Mouse (Mus musculus): ENCODE results near the gene Cacna1s. TPM values are rescaled to one million over a fixed set of nuclear protein-coding genes. Genes with fewer than 3 reads are reported as not detected.

Gene Cacna1s
- total and polyA plus RNA-seq, 2 experiments from 2014 or later: 0.49 TPM; not detected in 1

- Histone ChIP-seq H3K9me3 (replicated peaks; ENCODE audit: control insufficient read depth, low read length) (no peaks in the 10 kb centered on the region), H3K27ac (ENCODE audit: low read depth) (no peak overlapping the region), H3K4me2 (ENCODE audit: low read depth, low read length) (no peak overlapping the region), H3K4me1 (ENCODE audit: control insufficient read depth, insufficient read depth) (peaks cover 33% of the 10 kb centered on the region), H3K9ac (replicated peaks; ENCODE audit: low read depth, low read length) (no peak overlapping the region), H3K27me3 (ENCODE audit: control insufficient read depth, insufficient read depth, low read length) (peaks cover 15% of the 10 kb centered on the region), H3K36me3 (replicated peaks; ENCODE audit: control insufficient read depth, insufficient read depth, low read length) (no peaks in the 10 kb centered on the region), H3K4me3 (ENCODE audit: low read depth, low read length) (no peak overlapping the region)
- DNase-seq (ENCODE audit: low spot score) (no peak), ATAC-seq (ENCODE audit: insufficient read depth, low read depth) (no peak)
- WGBS: 73% methylated on average over 3 of the region's 3 CpGs
- TF ChIP-seq CTCF (IDR thresholded peaks at IDR 0.05; ENCODE audit: low read depth): no peak
- no peak for TF ChIP-seq EP300 (IDR thresholded peaks at IDR 0.05; ENCODE audit: low read depth)
Observed at GRCm38 (mm10) chr1:136130107-136130506, 77.6 kb downstream of the Cacna1s start.

DNA sequence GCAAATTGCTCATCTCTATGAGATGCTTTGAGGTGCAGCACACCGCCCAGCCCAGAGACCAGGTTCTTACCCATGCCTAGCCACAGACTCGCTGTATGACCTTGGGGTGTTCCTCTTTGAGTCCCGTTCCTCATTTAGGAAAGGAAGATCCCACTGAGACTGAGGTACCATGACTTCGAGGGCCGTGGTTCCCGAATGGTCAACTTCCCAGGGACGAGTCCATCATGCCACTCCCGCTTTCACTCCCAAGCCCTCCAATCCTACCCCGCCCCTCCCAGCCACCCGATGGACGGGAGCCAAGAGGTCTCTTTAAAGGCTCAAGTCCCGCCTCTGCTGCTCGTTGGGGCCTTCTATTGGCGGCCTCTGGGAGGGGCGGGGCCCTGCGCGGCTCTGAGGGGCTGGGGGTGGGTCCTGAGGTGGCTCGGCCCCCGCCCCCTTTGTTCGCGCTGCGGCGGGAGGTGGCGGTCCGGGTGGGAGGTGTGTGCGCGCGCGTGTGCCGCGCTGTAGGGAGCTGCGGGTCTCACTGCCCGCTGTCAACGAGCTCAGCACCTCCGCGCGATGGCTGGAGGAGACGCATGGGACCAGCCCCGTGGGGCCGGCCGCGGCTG, 78.5 kb downstream of the Cacna1s start, which contains the start of gene Kif21b:
Kif21b (plus strand) TSS at position 439 of the 608 bp plus-strand sequence.
- Histone ChIP-seq H3K4me1 (ENCODE audit: control insufficient read depth, insufficient read depth) (peaks cover 33% of the 10 kb centered on the region), H3K4me3 (ENCODE audit: low read depth, low read length) (peak within 1 kb of the TSS; percentile 68), H3K27ac (ENCODE audit: low read depth) (peak within 1 kb of the TSS; percentile 7; the same call in 1 of the 2 replicates), H3K9ac (replicated peaks; ENCODE audit: low read depth, low read length) (peak within 1 kb of the TSS; percentile 58; the same call in 1 of the 2 replicates), H3K36me3 (replicated peaks; ENCODE audit: control insufficient read depth, insufficient read depth, low read length) (no peaks in the 10 kb centered on the region), H3K4me2 (ENCODE audit: low read depth, low read length) (peak within 1 kb of the TSS; percentile 99), H3K27me3 (ENCODE audit: control insufficient read depth, insufficient read depth, low read length) (peaks cover 15% of the 10 kb centered on the region), H3K9me3 (replicated peaks; ENCODE audit: control insufficient read depth, low read length) (no peaks in the 10 kb centered on the region)
- ATAC-seq (ENCODE audit: insufficient read depth, low read depth) (peak; percentile 87), DNase-seq (ENCODE audit: low spot score) (peak; percentile 85)
- 1% methylated on average over 42 of the region's 42 CpGs for WGBS
- TF ChIP-seq EP300 (IDR thresholded peaks at IDR 0.05; ENCODE audit: low read depth) (no peak), CTCF (IDR thresholded peaks at IDR 0.05; ENCODE audit: low read depth) (no peak)

GRCm38 (mm10) chr1:136131603-136132291, 79.2 kb downstream of the Cacna1s start:
- peaks cover 38% of the 10 kb centered on the region for H3K4me1 ChIP-seq (ENCODE audit: control insufficient read depth, insufficient read depth)
- peak overlapping the region; percentile 7; the same call in 1 of the 2 replicates for H3K27ac ChIP-seq (ENCODE audit: low read depth)
- H3K27me3 ChIP-seq (ENCODE audit: control insufficient read depth, insufficient read depth, low read length): peaks cover 15% of the 10 kb centered on the region
- H3K36me3 ChIP-seq (replicated peaks; ENCODE audit: control insufficient read depth, insufficient read depth, low read length): no peaks in the 10 kb centered on the region
- DNase-seq (ENCODE audit: low spot score) (no peak), ATAC-seq (ENCODE audit: insufficient read depth, low read depth) (no peak)
- TF ChIP-seq EP300 (IDR thresholded peaks at IDR 0.05; ENCODE audit: low read depth) (no peak), CTCF (IDR thresholded peaks at IDR 0.05; ENCODE audit: low read depth) (no peak)
- peak overlapping the region; percentile 58; the same call in 1 of the 2 replicates for H3K9ac ChIP-seq (replicated peaks; ENCODE audit: low read depth, low read length)
- H3K4me3 ChIP-seq (ENCODE audit: low read depth, low read length): peak overlapping the region; percentile 68
- H3K4me2 ChIP-seq (ENCODE audit: low read depth, low read length): peak overlapping the region; percentile 99
- WGBS: 4% methylated on average over 43 of the region's 43 CpGs
- no peaks in the 10 kb centered on the region for H3K9me3 ChIP-seq (replicated peaks; ENCODE audit: control insufficient read depth, low read length)

DNA sequence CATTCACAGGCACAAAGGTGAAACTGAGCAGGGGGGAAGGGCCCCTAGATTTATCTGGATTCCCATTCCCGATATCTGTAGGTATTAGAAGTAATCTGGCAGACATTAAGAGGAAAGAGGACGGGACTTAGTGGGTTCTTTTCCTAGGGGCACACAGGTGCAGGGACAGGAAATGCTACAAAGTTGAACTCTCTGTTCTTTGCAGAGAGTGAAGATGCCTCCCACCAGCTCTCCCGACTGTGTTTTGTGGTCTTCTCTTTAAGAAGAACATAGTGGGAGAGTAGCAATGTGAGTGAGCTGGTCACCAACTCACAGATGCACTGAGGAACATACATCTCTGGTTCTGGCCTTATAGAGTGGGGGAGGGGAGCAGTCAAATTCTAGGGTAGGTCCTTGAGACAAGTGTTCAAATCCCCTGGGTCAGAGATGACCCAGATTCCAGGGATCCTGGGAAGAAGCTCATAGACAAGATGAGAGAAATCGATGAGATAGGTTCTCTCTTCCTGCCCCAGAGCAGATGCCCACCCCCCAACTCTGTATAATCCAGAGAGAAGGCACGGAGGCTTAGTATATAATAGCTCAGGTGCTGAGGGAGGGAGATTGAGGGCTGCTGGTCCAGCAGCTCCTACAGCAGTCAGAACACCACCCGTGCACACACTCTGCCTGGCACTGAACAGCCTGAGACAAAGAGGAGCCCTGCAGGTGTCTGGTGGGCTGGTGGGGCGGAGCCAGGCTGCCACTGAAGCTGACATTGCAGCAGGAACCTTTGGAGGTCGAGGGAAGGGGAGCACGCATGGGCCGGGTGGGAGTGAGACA, 80.0 kb downstream of the Cacna1s start:
- peak overlapping the region; percentile 58; the same call in 1 of the 2 replicates for H3K9ac ChIP-seq (replicated peaks; ENCODE audit: low read depth, low read length)
- peak overlapping the region; percentile 99 for H3K4me2 ChIP-seq (ENCODE audit: low read depth, low read length)
- no peak for TF ChIP-seq EP300 (IDR thresholded peaks at IDR 0.05; ENCODE audit: low read depth)
- TF ChIP-seq CTCF (IDR thresholded peaks at IDR 0.05; ENCODE audit: low read depth): no peak
- H3K27me3 ChIP-seq (ENCODE audit: control insufficient read depth, insufficient read depth, low read length): peaks cover 15% of the 10 kb centered on the region
- H3K9me3 ChIP-seq (replicated peaks; ENCODE audit: control insufficient read depth, low read length): no peaks in the 10 kb centered on the region
- no peaks in the 10 kb centered on the region for H3K36me3 ChIP-seq (replicated peaks; ENCODE audit: control insufficient read depth, insufficient read depth, low read length)
- no peak for ATAC-seq (ENCODE audit: insufficient read depth, low read depth)
- H3K4me1 ChIP-seq (ENCODE audit: control insufficient read depth, insufficient read depth): peaks cover 45% of the 10 kb centered on the region
- no peak overlapping the region for H3K27ac ChIP-seq (ENCODE audit: low read depth)
- H3K4me3 ChIP-seq (ENCODE audit: low read depth, low read length): peak overlapping the region; percentile 68
- no peak for DNase-seq (ENCODE audit: low spot score)
- 59% methylated on average over 10 of the region's 10 CpGs for WGBS

DNA sequence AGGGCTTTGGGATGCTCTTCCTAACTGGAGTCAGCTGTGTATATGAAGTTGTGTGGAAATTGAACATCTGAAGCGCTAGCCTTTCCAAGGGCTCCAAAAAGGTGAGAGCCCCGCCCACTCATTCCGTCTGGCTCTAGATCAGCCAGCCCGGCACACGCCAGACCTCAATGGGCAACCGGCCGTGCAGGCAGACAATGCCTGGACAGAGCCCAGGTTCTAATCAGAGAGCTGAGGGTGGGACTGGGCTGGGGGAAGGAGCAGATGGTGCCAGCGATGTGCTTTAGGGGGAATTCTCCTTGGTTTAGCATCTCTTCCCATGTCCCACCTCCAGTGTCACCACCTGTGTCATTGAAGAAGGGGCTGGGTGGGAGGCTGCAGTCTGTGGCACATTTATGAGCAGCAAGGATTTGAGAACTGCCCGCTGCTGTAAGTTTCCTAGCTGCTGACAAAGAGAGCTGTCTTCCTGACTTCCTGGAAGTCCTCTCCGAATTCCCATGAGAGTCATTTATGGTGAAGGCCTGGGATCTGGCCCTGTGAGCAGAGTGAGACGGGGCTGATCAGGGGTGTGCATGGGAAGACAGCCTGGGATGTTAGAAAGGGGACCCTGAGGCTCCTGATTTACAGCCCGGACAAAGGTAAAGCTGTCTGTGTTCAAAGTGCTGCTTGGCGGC, 81.2 kb downstream of the Cacna1s start:
- 51% methylated on average over 13 of the region's 13 CpGs for WGBS
- H3K9ac ChIP-seq (replicated peaks; ENCODE audit: low read depth, low read length): no peak overlapping the region
- H3K4me3 ChIP-seq (ENCODE audit: low read depth, low read length): no peak overlapping the region
- no peak for DNase-seq (ENCODE audit: low spot score)
- peak overlapping the region; percentile 29; the same call in 1 of the 2 replicates for H3K4me2 ChIP-seq (ENCODE audit: low read depth, low read length)
- TF ChIP-seq CTCF (IDR thresholded peaks at IDR 0.05; ENCODE audit: low read depth) (no peak), EP300 (IDR thresholded peaks at IDR 0.05; ENCODE audit: low read depth) (no peak)
- H3K4me1 ChIP-seq (ENCODE audit: control insufficient read depth, insufficient read depth): peaks cover 46% of the 10 kb centered on the region
- no peak overlapping the region for H3K27ac ChIP-seq (ENCODE audit: low read depth)
- H3K27me3 ChIP-seq (ENCODE audit: control insufficient read depth, insufficient read depth, low read length): peaks cover 15% of the 10 kb centered on the region
- H3K36me3 ChIP-seq (replicated peaks; ENCODE audit: control insufficient read depth, insufficient read depth, low read length): no peaks in the 10 kb centered on the region
- ATAC-seq (ENCODE audit: insufficient read depth, low read depth): no peak
- H3K9me3 ChIP-seq (replicated peaks; ENCODE audit: control insufficient read depth, low read length): no peaks in the 10 kb centered on the region
